In genomic region chr5:63689084-63689483, GRCm38 (mm10) we compare ENCODE assay signal across 15 mouse cellular contexts. TPM values are rescaled to one million over a fixed set of nuclear protein-coding genes. Genes with fewer than 3 reads are reported as not detected.
DNase-seq lines count a peak whose midpoint lies in the region; ATAC-seq and TF ChIP-seq lines count a peak whose summit lies in the region.
"Had no signal": no experiment of that assay in that cellular context is flagged by ENCODE, and none has a peak within 500 bp of the region (broad histone marks: within the 10 kb centered on the region; RNA-seq: fewer than 3 reads in every experiment).

No protein-coding gene starts in this region.

- H3K4me2 ChIP-seq in forebrain, postnatal 0 days (ENCODE audit: low read depth) = no peak overlapping the region
- H3K4me2 ChIP-seq in forebrain, embryonic 13.5 days = no peak overlapping the region
- H3K4me2 ChIP-seq in lung, embryonic 14.5 days = no peak overlapping the region
- H3K4me2 ChIP-seq in intestine, postnatal 0 days (replicated peaks; ENCODE audit: low read depth) = no peak overlapping the region
- H3K4me2 ChIP-seq: midbrain, embryonic 13.5 days; neural tube, embryonic 15.5 days had no signal

- TF ChIP-seq CTCF in forebrain, postnatal 0 days (IDR thresholded peaks at IDR 0.05; ENCODE audit: low read depth) = no peak
- TF ChIP-seq CTCF in lung, embryonic 14.5 days (IDR thresholded peaks at IDR 0.05; ENCODE audit: low read depth) = no peak
- TF ChIP-seq CTCF in intestine, postnatal 0 days (IDR thresholded peaks at IDR 0.05; ENCODE audit: low read depth) = no peak

- no peaks in the 10 kb centered on the region for H3K9me3 ChIP-seq in forebrain, postnatal 0 days (ENCODE audit: low read length)
- H3K9me3 ChIP-seq in forebrain, embryonic 13.5 days (replicated peaks) = no peaks in the 10 kb centered on the region
- no peaks in the 10 kb centered on the region for H3K9me3 ChIP-seq in lung, embryonic 14.5 days (ENCODE audit: low read depth, low read length)
- no peaks in the 10 kb centered on the region for H3K9me3 ChIP-seq in intestine, postnatal 0 days (ENCODE audit: control insufficient read depth)
- H3K9me3 ChIP-seq: midbrain, embryonic 13.5 days; neural tube, embryonic 15.5 days had no signal

- H3K4me1 ChIP-seq in forebrain, postnatal 0 days (ENCODE audit: insufficient read depth) = no peaks in the 10 kb centered on the region
- H3K4me1 ChIP-seq in forebrain, embryonic 13.5 days = no peaks in the 10 kb centered on the region
- no peaks in the 10 kb centered on the region for H3K4me1 ChIP-seq in lung, embryonic 14.5 days (ENCODE audit: insufficient read depth)
- no peaks in the 10 kb centered on the region for H3K4me1 ChIP-seq in intestine, postnatal 0 days (replicated peaks; ENCODE audit: control insufficient read depth, insufficient read depth, low read length)
- H3K4me1 ChIP-seq: midbrain, embryonic 13.5 days; neural tube, embryonic 15.5 days had no signal

- DNase-seq in forebrain, postnatal 0 days = peak; percentile 15
- peak; percentile 79 for DNase-seq in lung, embryonic 14.5 days
- DNase-seq in lung, postnatal 14 days = no peak
- peak; percentile 17 for DNase-seq in adipocyte (ENCODE audit: low spot score)
- DNase-seq in retina, embryonic 14.5 days (ENCODE audit: low spot score) = peak; percentile 55
- DNase-seq in layer of hippocampus, postnatal 10 days (ENCODE audit: low spot score in 2 of 2) = no peak
- DNase-seq: cerebellum, postnatal 14 days; thymus, adult 18-20 months had no signal

- no peak overlapping the region for H3K9ac ChIP-seq in forebrain, postnatal 0 days
- no peak overlapping the region for H3K9ac ChIP-seq in forebrain, embryonic 13.5 days
- H3K9ac ChIP-seq in lung, embryonic 14.5 days = no peak overlapping the region
- H3K9ac ChIP-seq in intestine, postnatal 0 days (ENCODE audit: low read depth, low read length) = no peak overlapping the region
- H3K9ac ChIP-seq: midbrain, embryonic 13.5 days; neural tube, embryonic 15.5 days had no signal

- H3K4me3 ChIP-seq in forebrain, postnatal 0 days (ENCODE audit: low read depth, low read length) = no peak overlapping the region
- no peak overlapping the region for H3K4me3 ChIP-seq in forebrain, embryonic 13.5 days
- no peak overlapping the region for H3K4me3 ChIP-seq in lung, embryonic 14.5 days (ENCODE audit: low read depth, low read length)
- no peak overlapping the region for H3K4me3 ChIP-seq in intestine, postnatal 0 days (ENCODE audit: low read depth, low read length)
- H3K4me3 ChIP-seq: midbrain, embryonic 13.5 days; neural tube, embryonic 15.5 days had no signal

- peak; percentile 42 for ATAC-seq in forebrain, postnatal 0 days
- ATAC-seq in forebrain, embryonic 13.5 days = no peak
- peak; percentile 49; the same call in 1 of the 2 replicates for ATAC-seq in lung, embryonic 14.5 days (ENCODE audit: insufficient read depth)
- ATAC-seq in intestine, postnatal 0 days = no peak
- ATAC-seq: midbrain, embryonic 13.5 days had no signal

- H3K27me3 ChIP-seq in forebrain, postnatal 0 days (ENCODE audit: insufficient read depth, low read length) = no peaks in the 10 kb centered on the region
- H3K27me3 ChIP-seq in forebrain, embryonic 13.5 days = no peaks in the 10 kb centered on the region
- no peaks in the 10 kb centered on the region for H3K27me3 ChIP-seq in lung, embryonic 14.5 days (ENCODE audit: insufficient read depth, low read length)
- no peaks in the 10 kb centered on the region for H3K27me3 ChIP-seq in intestine, postnatal 0 days (replicated peaks; ENCODE audit: control insufficient read depth, insufficient read depth, low read length)
- H3K27me3 ChIP-seq: midbrain, embryonic 13.5 days; neural tube, embryonic 15.5 days had no signal

- WGBS in forebrain, postnatal 0 days = 71% methylated on average over 1 of the region's 1 CpGs
- WGBS in forebrain, embryonic 13.5 days = 83% methylated on average over 1 of the region's 1 CpGs
- 69% methylated on average over 1 of the region's 1 CpGs for WGBS in lung, embryonic 14.5 days
- WGBS in intestine, postnatal 0 days = 67% methylated on average over 1 of the region's 1 CpGs

- no peak overlapping the region for H3K27ac ChIP-seq in forebrain, postnatal 0 days (ENCODE audit: low read depth, low read length)
- no peak overlapping the region for H3K27ac ChIP-seq in forebrain, embryonic 13.5 days
- H3K27ac ChIP-seq in lung, embryonic 14.5 days (ENCODE audit: low read depth) = no peak overlapping the region
- no peak overlapping the region for H3K27ac ChIP-seq in intestine, postnatal 0 days (ENCODE audit: low read depth, low read length)
- H3K27ac ChIP-seq: midbrain, embryonic 13.5 days; neural tube, embryonic 15.5 days had no signal

- H3K36me3 ChIP-seq in forebrain, postnatal 0 days (ENCODE audit: insufficient read depth) = no peaks in the 10 kb centered on the region
- H3K36me3 ChIP-seq in forebrain, embryonic 13.5 days (ENCODE audit: poor library complexity, severe bottlenecking) = no peaks in the 10 kb centered on the region
- no peaks in the 10 kb centered on the region for H3K36me3 ChIP-seq in lung, embryonic 14.5 days (ENCODE audit: insufficient read depth)
- no peaks in the 10 kb centered on the region for H3K36me3 ChIP-seq in intestine, postnatal 0 days (ENCODE audit: control insufficient read depth, insufficient read depth)
- H3K36me3 ChIP-seq: midbrain, embryonic 13.5 days; neural tube, embryonic 15.5 days had no signal

RNA-seq across cellular contexts. Expression of gene Nwd2, which starts 40.2 kb away (rescaled TPM):
- 33.4 and 44.9 TPM in 2 replicates for total RNA-seq in forebrain, postnatal 0 days (2014; rRNA removed)
- 13.2 and 16.5 TPM in 2 replicates for polyA plus RNA-seq in forebrain, postnatal 0 days (2015; fragmentation: Nextera tagmentation; extraction: Ambion mirVana)
- polyA plus RNA-seq in forebrain, embryonic 13.5 days (2015; fragmentation: Nextera tagmentation; extraction: Ambion mirVana) = 2.0 and 2.4 TPM in 2 replicates
- polyA plus RNA-seq in lung, embryonic 14.5 days (2014; fragmentation: Nextera tagmentation; extraction: Ambion mirVana) = 0.11 and 0.31 TPM in 2 replicates
- 0.24 and 0.27 TPM in 2 replicates for polyA plus RNA-seq in intestine, postnatal 0 days (2015; fragmentation: Nextera tagmentation; extraction: Ambion mirVana)
- total RNA-seq in layer of hippocampus, postnatal 10 days (2021) = 10 to 100 TPM; 32.5 to 33.5 TPM
- total RNA-seq: heart, adult 18-20 months; hematopoietic stem cell, adult 5-6 weeks had no signal
- polyA plus RNA-seq: small intestine, adult 2 months had no signal

Comparison
In these comparisons a context has a peak if more than half of its experiments do, and no peak if none do; other contexts are left out.
1. ATAC-seq: peak in forebrain, postnatal 0 days (single experiment) and lung, embryonic 14.5 days (single experiment); none in forebrain, embryonic 13.5 days (single experiment) and intestine, postnatal 0 days (single experiment).
2. DNase-seq: peak in forebrain, postnatal 0 days (single experiment), lung, embryonic 14.5 days (single experiment), adipocyte (single experiment) and retina, embryonic 14.5 days (single experiment); none in lung, postnatal 14 days (single experiment) and layer of hippocampus, postnatal 10 days (0 of 2).